Mouse (Mus musculus): ENCODE measurements at regions not wholly inside any gene's neighbourhood (a gene's known extent, or its start where the extent isn't known, plus 50 kb on each side); places are given as distances from the start of the nearest gene placed in this dataset.
"Not testable (repeated sequence)": the region's sequence is repeated elsewhere in the genome, so short reads cannot be mapped to it uniquely, and the experiment has no call there.

DNA sequence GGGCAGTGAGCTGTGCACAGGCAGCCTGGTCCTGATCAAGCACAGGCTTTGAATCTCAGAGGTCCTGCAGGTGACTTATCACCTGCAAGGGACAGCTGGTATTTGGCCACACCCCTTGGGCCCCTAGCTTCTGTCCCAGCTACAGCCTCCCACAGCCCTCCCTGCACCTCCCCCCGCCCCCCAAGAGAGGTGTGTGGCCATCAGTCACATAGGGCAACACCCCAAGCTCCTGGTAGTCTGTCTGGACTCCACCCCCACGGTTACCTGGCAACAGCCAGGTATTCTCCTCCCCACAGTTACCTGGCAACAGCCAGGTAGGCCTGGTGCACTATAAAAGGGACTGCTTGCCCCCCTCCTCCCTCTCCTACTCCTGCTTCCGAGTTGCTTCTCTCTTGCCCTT, 98.0 kb downstream of the H2al2a start:
- DNase-seq: no peak

DNA sequence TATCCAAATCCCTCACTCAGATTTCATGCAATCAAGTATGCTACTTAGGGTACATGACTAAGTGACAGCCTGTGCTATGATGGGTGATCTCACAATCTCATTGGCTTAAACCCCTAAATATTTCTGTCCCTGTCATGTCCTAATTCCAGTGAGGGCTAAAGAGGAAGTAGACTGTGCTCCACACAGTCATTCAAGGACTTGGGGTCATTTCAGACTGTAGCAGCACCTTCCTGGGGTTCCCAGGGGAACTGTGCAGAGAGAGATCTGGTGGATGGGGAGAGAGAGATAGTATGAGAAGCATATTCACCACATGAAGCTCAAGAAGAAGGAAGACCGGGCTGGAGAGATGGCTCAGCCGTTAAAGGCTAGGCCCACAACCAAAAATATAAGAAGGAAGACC, 100.7 kb downstream of the H2al2a start:
- intact Hi-C loops (cut with DNase I): no loop called here
- no peak for DNase-seq

More for the DNA sequence above, 98.0 kb downstream of the H2al2a start:
- intact Hi-C loops (cut with DNase I): no loop called here

DNA sequence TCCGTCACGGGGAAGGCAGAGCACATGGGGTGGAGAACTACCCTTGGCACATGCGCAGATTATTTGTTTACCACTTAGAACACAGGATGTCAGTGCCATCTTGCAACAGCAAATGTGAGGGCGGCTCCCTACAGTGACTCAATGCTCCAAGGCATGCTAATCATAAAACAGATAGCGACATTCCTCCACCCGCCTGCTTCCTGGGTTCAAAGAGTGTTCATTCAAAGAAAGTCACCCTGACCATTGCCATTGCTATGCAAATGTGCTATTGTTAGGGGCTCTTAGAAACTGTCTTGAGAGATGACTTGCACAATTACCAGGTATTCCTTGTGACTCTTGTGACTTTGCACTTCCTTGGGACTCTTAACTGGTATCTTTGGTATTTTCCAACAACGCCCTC, 104.1 kb downstream of the H2al2a start:
- DNase-seq; intact Hi-C loops (cut with DNase I): not testable (repeated sequence)

DNA sequence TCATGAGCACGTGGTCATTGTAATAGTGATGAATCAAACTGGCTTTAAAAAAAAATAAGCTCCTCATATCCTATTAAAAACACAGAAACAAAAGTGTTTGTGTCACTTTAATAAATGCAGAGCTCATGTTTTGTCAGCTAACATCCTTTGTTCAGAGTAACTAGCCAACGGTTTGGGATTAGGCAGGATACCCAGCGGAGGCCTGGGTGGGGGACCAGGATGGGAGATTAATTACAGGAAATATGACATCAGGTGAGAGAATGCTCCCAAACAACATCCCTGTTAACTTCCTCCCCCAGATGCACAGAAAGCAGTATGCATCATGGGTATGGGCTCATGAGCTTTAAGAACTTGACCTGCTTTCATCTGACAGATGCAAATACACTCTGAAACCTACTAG, 109.1 kb downstream of the H2al2a start:
- DNase-seq: no peak
- intact Hi-C loops (cut with DNase I): no loop called here

DNA sequence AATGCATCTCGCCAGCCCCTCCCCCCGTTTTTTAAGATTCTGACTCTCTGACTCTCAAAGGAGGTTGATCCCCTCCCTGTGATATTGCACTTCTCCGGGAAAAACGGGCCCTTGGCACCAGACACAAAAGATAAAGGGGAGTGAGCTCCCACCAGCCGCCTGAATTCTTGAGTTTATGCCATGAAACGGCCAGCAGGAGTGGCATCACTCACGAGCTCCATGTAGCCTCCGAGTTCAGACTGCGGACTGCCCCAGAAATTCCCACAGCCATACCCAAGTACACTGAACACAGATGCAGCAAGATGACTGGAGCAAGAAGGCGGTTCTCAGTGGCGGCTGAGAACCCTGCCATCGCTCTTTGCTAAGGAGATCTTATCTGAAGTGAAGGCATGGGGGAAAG, 114.4 kb downstream of the H2al2a start:
- no peak for DNase-seq
- intact Hi-C loops (cut with DNase I): no loop called here

DNA sequence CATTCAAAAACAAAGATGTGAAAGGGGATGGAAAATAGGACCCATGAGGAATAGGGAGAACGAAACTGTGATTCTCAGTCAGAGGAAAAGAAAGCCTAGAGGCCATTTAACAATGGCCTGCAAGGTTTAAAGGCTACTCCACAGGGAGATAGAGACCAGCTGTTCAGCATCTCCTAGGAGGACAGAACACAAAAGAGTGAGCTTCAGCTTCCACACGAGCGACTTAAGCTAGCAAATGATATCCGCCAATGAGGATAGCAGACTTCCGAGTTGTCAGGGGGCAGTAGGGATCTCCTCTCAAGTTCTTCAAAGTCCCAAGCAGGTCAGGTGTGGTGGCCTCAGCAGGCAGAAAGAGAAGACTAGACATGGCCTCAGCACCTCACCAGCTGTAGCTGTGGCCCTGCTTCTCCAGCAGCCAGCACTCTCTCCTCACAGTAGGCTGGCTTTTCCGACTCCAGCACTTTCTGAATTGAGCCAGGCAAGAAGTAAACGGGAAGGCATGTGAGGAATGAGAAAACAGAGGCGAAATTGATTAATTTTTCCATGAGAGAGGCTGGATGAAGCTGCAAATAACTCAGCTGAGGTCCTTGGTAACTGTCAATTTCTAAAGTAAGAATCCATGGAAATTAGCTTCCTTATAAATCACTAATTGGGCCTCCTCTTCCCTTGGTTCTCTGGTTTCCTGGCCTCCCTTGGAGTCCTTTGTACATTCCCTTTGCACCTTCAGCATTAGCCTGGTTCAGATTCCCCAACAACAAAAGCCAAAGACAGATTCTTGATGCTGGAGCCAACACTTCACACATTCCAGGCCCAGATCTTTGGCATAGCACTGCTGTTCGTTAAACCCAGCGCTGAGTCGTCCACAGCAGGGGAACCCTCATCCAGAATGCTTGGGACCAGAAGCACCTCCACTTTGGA, 115.7 kb downstream of the H2al2a start:
- no peak for DNase-seq
- intact Hi-C loops (cut with DNase I): no loop called here

DNA sequence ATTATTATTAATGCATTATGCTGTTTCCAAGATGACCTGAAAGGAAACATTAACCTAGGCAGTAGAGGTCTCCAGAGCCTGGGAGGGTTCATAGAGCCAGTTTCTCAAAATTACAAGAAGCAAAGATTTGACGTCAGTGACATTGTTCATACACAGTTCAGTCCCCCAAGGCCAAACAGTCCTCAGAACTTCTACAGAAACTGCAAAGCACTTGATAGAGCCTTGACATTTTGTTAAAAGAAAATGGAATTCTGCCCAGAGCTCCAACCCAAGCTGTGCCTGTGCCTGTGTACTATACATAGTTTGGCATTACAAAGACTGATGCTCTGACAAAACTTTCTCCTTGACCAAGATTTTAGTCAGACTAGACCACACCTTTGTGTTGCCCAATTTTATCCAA, 118.9 kb downstream of the H2al2a start:
- no peak for DNase-seq
- intact Hi-C loops (cut with DNase I): no loop called here

DNA sequence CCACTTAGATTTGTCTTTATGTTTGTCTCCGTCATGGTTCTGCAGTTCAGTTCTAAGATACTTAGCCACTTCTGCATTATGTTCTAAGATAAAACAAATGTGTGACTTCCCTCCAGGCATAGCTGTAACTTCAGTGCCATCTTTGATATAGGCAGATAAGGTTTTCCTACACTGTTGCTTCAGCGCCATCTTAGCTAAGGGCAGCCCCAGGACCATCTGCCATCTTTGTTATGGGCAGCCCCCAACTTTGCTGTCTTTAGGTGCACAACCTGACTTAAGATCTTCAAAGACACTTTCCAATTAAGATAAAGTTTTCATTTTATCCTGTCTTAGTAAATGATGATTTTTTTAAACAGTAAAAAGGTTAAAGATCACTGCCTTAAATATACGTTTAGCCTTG, 119.8 kb downstream of the H2al2a start:
- intact Hi-C loops (cut with DNase I): no loop called here
- no peak for DNase-seq

DNA sequence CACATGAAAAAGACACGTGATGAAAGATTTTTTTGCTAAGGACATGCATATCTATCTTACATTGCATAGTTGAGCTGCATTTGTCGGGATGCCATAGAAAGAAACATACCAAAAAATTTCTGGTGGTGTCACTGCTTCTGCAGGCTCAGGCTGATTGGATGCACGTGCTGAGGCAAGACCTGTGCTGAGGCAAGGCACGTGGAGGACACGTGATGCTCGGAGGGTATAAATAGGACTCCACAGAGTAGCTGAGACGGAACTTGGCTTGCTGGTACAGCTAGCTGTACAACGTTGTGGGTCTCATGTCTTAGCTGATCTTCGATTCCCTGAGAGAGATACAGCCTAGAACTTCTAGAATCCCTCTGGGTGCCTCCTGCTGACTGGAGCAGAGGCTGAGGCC, 120.6 kb downstream of the H2al2a start:
- DNase-seq: no peak
- intact Hi-C loops (cut with DNase I): no loop called here

DNA sequence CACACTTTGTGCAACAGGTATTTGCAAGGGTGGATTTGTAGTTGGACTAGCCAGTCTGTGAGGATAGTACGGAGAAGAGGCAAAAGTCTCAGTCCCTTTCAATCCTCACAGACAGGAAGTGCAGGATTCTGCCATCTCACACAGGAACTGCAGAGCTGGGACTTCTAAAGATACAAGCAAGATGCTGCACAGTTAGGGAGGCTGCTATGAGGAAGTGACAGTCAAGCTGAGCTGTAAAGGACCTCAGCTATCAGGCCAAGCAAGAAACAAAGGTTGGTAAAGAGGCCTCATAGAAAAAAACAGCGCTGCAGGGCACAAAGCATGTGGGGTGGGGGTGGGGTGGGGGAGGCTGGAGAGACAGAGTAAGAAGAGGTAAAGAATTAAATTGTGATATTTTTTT, 126.2 kb downstream of the H2al2a start:
- intact Hi-C loops (cut with DNase I): no loop called here
- no peak for DNase-seq

DNA sequence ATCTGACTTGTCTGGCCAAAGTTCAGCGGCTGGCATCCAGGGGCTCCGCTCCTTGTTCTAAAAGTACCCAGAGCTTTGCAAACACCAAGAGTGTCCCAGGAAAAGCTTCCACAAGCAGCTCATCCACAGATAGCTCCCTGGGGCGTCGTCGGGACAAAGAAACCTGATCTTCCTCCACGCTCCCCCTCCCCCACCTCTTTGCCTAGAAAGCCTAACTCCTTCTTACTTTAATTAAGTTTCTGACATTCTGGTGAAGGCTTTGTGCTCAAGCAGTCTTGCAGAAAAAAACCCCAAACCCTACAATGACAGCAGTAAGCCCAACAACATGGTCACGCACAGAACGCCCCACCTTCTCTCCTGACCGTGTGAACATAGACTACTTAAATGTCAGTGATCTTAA, 128.6 kb downstream of the H2al2a start:
- intact Hi-C loops (cut with DNase I): no loop called here
- no peak for DNase-seq

DNA sequence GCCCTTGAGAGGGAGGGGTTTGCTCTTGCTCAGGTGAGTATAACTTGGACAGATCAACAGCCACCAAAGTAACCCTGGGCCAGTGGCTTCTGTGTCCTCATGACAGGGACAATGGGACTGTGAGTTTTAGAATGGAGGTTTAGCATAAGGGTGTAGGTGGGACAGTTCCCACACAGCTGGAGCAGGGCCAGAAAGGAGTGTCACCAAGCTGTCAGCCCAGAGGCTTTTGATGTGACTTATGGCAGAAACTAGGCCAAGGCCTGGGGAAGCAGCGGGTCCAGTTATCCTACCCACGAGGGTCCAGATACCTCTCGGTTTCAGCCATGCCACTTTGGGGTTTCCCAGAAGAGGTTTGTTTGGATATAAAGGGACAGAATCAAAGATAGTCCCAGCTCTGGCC, 129.4 kb downstream of the H2al2a start:
- no peak for DNase-seq
- intact Hi-C loops (cut with DNase I): no loop called here

DNA sequence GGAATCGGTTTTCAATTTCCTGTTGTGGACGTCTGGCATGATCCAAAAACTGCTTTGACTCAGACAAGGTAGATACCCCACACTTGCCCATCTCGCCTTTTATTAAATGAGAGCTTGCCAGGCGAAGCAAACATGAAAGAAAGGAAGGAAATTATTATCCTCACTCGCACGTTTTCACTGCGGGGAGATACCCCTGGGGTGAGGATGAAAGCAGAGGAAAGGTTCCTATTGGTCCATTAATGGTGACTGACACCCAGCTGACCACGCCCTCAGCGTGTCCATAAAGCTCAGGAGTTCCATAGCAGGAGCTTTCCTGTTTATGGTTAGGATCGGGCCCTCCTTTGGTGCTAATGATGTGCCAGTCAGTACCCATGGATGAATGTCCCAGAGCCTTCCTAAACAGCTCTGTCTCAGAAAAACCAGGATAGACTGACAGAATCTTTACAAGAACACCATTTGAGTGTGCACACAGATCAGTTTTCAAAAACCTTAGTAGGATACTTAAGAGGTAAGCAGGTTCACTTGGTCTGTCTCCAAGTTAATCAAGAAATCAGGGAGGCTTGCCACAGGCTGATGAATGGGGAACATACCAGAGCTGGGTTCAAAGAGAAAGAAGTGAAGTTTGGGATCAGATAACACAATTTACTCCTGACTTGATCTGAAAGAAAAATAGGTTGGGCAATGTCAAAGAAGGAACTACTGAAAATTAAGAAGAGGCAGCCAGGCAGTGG, 130.7 kb upstream of the Nebl start:
- intact Hi-C loops (cut with DNase I): loop anchor here (2.0 kb wide), 1 partner anchor 49 kb away; no protein-coding TSS in a partner anchor
- no peak for DNase-seq

DNA sequence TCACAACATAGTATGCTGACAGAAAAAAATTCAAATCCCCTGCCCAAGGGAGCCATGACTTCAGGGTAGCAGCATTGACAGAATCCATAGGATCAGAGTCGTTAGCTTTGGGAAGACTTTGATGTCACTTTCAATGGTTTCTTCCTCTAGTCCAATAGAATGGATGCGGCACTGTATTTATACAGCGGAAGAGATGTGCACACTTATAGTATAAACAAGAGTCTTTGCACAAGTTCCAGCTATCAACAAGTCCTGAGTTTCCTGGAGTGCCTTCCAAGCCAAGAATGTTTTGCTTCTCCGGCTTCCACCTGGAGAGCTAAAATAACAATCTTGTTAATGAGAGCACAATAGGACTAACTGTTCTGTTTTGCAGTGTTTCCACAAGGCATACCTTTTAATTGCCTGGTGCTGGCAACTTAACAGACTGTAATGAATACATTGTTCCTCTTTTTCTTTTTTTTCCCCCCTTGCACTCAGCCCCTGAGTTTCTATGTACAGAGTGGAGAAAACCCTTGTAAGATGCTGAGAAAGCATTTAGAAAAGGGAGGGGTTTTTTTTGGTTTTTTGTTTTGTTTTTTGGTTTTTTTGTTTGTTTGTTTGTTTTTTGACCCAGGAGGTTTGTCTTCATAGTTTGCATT, 129.8 kb upstream of the Nebl start:
- DNase-seq: no peak
- intact Hi-C loops (cut with DNase I): loop anchor here (2.0 kb wide), 1 partner anchor 50 kb away; no protein-coding TSS in a partner anchor

DNA sequence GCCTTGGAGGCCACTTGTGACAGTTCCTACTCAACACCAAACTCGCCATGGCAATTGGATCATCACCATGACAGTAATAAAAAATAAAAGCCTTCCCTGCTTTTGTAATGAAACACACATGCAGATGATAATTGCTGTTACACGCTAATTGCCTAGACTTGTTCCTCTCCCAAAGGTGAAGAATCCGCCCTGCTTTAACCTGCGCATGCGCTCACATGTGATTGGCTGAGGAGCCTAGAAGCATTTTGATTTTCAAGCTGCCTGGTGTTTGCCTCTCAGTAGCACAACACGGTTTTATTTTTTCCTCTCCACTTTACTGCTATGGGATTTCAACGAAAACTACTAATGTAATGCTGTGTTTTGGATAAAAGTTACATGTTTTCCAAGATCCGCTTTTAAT, 128.0 kb upstream of the Nebl start:
- no peak for DNase-seq
- intact Hi-C loops (cut with DNase I): no loop called here

DNA sequence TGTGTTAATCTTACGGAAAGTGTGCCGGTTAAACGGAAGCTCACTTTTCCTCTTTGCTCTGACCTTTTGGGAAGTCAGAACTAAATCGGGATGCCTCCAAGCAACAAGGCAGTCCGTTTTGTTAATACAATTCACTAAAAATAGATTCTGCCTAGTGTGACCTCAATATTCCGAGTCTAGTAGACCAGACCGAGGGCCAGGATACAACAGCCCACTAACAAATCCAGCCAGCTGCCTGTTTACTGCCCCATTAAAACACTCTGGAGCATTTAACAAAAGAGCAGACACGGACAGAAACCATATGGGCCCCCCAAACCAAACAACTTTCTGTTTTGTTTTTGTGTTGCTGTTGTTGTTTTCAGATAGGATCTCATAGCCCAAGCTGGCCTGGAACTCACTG, 127.1 kb upstream of the Nebl start:
- no peak for DNase-seq
- intact Hi-C loops (cut with DNase I): no loop called here

DNA sequence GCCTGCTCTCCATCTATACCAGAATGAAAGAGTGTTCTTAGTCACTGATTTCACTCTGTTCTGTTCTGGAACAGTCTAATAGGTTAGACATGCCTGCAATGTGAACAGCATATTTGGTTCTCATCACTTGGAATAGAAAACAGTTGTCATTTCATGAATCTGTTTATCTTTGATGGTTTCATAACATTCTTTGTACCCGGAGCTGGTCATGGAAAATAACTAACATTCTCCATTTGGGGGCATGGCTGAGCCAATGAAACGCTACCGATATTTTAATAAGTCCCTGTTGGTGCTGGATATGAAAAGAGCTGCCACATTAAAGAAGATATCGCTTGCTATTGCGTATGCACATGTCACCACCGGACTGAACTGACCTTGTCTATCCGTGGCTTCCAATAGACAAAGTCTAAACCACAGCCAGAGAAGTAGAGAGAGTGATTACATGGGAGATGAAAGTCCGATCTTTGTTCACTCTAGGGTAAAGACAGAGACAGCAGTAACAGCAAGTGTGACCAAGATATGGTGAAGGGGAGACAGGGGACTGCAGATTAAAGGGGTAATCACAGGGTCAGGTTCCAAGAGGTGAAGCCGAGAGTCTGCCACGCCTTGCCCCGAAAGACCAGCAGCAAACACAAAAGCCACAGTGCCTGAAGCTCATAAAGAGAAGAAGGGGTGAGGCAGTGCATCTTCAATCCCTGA, 124.5 kb upstream of the Nebl start:
- intact Hi-C loops (cut with DNase I): no loop called here

DNA sequence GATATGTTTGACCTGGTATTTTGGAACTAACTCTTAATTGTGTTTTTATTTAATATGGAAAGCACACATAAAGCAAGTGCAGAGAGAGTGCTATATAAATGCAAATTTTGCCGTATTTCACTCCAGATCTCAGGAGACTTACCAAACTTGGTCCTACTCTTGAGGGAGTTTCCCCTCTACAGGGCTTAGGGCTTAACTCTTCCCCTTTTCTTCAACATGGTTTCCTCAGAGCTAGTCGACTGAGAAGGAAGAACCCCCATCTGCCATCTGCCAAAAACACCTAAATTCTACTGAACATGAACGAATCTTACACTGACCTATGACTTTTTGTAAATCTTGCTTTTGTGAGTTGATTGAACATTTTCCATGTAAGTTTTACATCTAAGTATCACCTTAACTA, 122.8 kb upstream of the Nebl start:
- DNase-seq: no peak
- intact Hi-C loops (cut with DNase I): loop anchor here (5.0 kb wide), 1 partner anchor 168 kb away; no protein-coding TSS in a partner anchor

More for the DNA sequence above, 124.5 kb upstream of the Nebl start:
- no peak for DNase-seq

DNA sequence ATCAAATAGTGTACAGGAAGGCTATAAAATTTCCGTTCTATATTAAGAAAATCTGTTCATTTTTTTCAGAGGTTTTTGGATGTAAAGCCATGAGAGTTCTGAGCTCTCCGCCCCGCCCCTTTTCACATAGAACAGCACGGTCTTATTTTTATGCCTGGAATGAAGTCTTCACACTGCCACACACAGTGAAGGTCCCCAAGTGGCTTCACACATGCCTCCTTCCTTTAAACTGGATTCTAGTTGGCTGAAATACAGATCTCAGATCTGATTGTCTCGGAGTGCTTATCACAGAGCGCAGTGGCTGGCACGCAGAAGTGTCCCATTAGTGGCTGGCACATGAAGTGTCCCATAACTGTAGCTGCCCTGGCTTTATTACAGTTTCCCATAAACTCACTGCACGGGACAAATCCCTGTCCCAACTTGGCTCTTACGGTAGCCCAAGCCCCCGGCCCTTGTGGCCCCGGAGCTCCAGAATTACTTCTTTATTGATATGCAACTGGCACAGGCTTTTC, 122.3 kb upstream of the Nebl start:
- DNase-seq: no peak
- intact Hi-C loops (cut with DNase I): loop anchor here (5.0 kb wide), 1 partner anchor 169 kb away; no protein-coding TSS in a partner anchor

DNA sequence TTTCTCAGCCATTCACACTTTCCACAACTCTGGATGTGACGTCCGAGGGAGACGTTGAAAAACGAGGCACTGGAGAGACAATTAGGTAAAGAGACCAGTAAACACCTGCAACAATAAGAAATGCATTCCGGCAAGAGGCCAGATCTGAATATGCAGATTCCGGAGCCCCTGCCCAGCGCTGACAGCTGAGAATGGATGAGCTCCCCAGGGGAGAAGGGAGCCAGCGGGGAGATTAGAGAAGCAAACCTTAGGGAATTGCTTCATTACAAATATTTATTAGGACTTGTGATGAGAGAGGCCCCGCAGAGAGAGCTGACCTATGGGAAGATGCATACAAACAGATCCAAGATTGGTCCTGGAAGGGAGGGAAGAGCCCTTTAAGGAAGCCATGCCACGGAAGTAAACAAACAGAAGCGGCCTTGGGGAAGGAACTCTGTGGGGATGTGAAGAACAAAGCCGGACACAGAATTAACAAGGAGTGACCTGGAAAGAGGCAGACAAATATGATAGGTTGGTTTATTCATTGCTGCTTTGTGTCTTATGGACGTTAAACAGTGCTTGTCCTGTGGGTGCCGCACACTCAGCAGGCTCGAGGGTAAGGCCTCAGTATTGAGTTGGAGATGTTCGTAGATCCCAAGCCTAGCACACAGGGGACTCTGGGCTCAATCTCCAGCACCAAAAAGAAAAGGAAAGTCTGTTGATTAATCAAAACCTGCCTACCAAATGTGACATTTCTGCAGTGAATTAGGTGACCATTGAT, 121.7 kb upstream of the Nebl start:
- intact Hi-C loops (cut with DNase I): loop anchor here (5.0 kb wide), 1 partner anchor 169 kb away; no protein-coding TSS in a partner anchor
- DNase-seq: no peak
